Mouse (Mus musculus) stomach, embryonic 16.5 days (tissue): Measurements from ENCODE around the gene BC048507. TPM values are rescaled to one million over a fixed set of nuclear protein-coding genes. Genes with fewer than 3 reads are reported as not detected.
A peak's percentile ranks its signal among the peaks of the same experiment; 100 is the strongest.
"Not testable (repeated sequence)": the region's sequence is repeated elsewhere in the genome, so short reads cannot be mapped to it uniquely, and the experiment has no call there.

ENCODE experiments used
- ATAC-seq: fragments of 200-750 bp; cut with Nextera tagmentation; 2 replicates; pipeline ENCODE4 v1.8.0; 2017; ENCODE audit warnings: moderate number of reproducible peaks, moderate TSS enrichment; ENCODE audit not compliant: insufficient read depth, low FRiP score
- H3K27ac ChIP-seq: fragments of 300-500 bp; sonication (generic); 2 replicates; pipeline ENCODE4 v1.5.1; 2014; ENCODE audit warnings: low read length
- H3K27me3 ChIP-seq: fragments of 300-500 bp; sonication (generic); 2 replicates; pipeline ENCODE4 v1.6.1; 2014; ENCODE audit warnings: low read length, control low read depth, mixed read lengths; ENCODE audit not compliant: control insufficient read depth, insufficient read depth
- H3K36me3 ChIP-seq: fragments of 300-500 bp; sonication (generic); 2 replicates; pipeline ENCODE4 v1.6.1; 2014; ENCODE audit warnings: low read length; ENCODE audit not compliant: control insufficient read depth, insufficient read depth
- H3K4me1 ChIP-seq: fragments of 300-500 bp; sonication (generic); 2 replicates; pipeline ENCODE4 v1.6.1; 2014; ENCODE audit warnings: low read length, control low read depth, mixed read lengths; ENCODE audit not compliant: control insufficient read depth, insufficient read depth
- H3K4me2 ChIP-seq: fragments of 300-500 bp; sonication (generic); 2 replicates; pipeline ENCODE4 v1.6.1; 2014; ENCODE audit warnings: low read depth, low read length, mixed read lengths
- H3K4me3 ChIP-seq: fragments of 300-500 bp; sonication (generic); replicated peaks from 2 replicates; pipeline ENCODE4 v1.5.1; 2014; ENCODE audit warnings: mild to moderate bottlenecking, low read length
- H3K9ac ChIP-seq: fragments of 300-500 bp; sonication (generic); 2 replicates; pipeline ENCODE4 v1.6.1; 2014; ENCODE audit warnings: low read length
- H3K9me3 ChIP-seq: fragments of 300-500 bp; sonication (generic); replicated peaks from 2 replicates; pipeline ENCODE4 v1.6.1; 2016; ENCODE audit warnings: low read length, control low read depth; ENCODE audit not compliant: control insufficient read depth
- WGBS: fragments of 180-500 bp; shearing (Covaris S2); extraction: QIAGEN DNeasy Blood & Tissue Kit; methylation state at CpG from one replicate; pipeline ENCODE4 v1.1.7; 2014; 5-methylcytosine and 5-hydroxymethylcytosine counted together
- polyA plus RNA-seq: library from polyadenylated mRNA; unstranded; fragments of >200 nt; fragmentation: Nextera tagmentation; extraction: Ambion mirVana; gene quantifications from 2 replicates; pipeline ENCODE4 v1.2.1, GENCODE M21; 2015

The BC048507 gene
- polyA plus RNA-seq, 1 experiment from 2014 or later: not detected

DNA sequence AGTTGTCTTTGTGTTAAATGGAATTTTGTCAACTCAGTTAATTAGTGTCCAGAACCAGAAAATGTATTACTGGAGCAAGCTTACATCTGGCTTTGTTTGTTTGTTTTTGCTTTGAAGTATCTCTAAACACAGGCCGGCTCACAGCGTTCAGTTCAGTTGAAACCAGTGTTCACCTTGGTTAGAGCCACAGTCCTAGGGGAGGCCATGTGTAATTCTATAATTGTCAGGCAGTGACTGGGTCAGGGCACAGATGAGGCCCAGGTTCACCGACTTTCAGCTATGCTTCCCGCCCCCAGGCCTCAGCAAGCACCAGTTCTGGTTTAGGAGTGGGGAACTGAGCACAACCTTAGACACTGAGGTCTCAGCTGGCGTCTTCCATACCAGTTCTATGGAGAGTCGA lies 10.0 kb upstream of the BC048507 start:
- no peak overlapping the region for H3K27ac ChIP-seq
- no peaks in the 10 kb centered on the region for H3K36me3 ChIP-seq
- WGBS: 73% methylated on average over 6 of the region's 6 CpGs
- H3K4me2 ChIP-seq: no peak overlapping the region
- H3K9ac ChIP-seq: no peak overlapping the region
- no peak for ATAC-seq
- no peak overlapping the region for H3K4me3 ChIP-seq
- no peaks in the 10 kb centered on the region for H3K4me1 ChIP-seq
- H3K9me3 ChIP-seq: no peaks in the 10 kb centered on the region
- H3K27me3 ChIP-seq: no peaks in the 10 kb centered on the region

DNA sequence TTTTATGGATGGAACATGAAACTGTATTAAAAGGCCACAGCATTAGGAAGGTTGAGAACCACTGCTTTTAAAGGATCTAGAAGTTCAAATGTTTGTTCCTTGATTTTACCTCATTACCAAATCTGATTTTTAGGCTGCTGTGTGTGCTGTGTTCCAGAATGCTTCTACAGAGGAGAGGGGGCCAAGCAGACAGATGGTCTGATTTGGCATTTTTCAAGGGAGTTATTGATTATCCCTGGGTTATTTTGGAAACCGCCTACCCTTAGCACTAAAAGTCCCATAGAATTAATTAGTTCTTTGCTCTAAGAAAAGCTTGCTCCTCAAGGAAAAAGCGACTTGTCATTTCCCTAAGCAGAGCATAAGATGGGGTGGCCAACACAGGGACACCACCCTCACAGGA lies 9.1 kb upstream of the BC048507 start:
- Histone ChIP-seq H3K27ac (no peak overlapping the region), H3K36me3 (no peaks in the 10 kb centered on the region), H3K9me3 (no peaks in the 10 kb centered on the region), H3K4me3 (no peak overlapping the region), H3K4me1 (no peaks in the 10 kb centered on the region), H3K4me2 (no peak overlapping the region), H3K9ac (no peak overlapping the region), H3K27me3 (no peaks in the 10 kb centered on the region)
- ATAC-seq: no peak
- WGBS: 76% methylated on average over 2 of the region's 2 CpGs

DNA sequence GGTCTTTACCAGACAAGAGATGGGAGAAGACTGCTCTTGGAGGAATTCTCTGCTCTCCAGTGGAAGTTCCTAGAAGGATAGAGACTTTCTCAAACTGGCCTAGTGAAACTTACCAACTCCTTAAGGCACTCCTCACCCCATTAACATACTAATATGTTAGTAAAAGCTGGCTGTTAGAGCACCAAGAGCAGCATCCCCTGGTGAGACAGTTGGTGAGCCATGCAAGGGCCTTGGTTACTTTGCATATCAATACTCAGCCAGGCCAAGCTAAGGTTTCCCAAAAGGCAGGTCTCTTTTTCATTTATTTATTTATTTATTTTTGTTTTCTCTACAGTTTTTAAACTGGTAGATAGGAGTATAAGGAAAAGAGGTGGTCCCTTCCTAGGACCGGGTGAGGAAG lies 5.8 kb upstream of the BC048507 start:
- Histone ChIP-seq H3K9ac (no peak overlapping the region), H3K4me3 (no peak overlapping the region), H3K36me3 (no peaks in the 10 kb centered on the region), H3K27ac (no peak overlapping the region), H3K27me3 (no peaks in the 10 kb centered on the region), H3K4me2 (no peak overlapping the region), H3K4me1 (no peaks in the 10 kb centered on the region), H3K9me3 (no peaks in the 10 kb centered on the region)
- no peak for ATAC-seq
- 13% methylated on average over 1 of the region's 1 CpGs for WGBS

DNA sequence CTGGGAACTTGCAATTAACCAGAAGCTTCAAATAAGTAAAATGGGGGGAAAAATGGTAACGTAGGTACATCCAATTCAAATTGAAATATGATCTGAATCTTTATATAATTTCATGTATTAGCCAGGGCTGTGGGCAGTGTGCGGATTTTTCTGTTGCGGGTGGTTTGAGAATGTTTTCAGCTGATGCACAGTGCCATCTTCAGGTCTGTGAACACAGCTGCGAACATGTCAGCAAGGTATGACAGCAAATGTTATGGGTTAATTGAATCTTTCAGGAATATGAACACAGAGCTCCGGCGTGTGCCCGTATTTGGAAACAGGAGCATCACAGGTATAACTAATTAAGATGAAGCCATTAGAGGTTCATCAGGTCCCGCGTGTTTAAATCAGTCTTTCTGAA lies 618 bp upstream of the BC048507 start:
- no peak for ATAC-seq
- H3K4me3 ChIP-seq: no peak overlapping the region
- H3K36me3 ChIP-seq: no peaks in the 10 kb centered on the region
- WGBS: 75% methylated on average over 9 of the region's 9 CpGs
- no peak overlapping the region for H3K4me2 ChIP-seq
- no peaks in the 10 kb centered on the region for H3K4me1 ChIP-seq
- H3K27me3 ChIP-seq: no peaks in the 10 kb centered on the region
- H3K9me3 ChIP-seq: no peaks in the 10 kb centered on the region
- no peak overlapping the region for H3K9ac ChIP-seq
- H3K27ac ChIP-seq: no peak overlapping the region

DNA sequence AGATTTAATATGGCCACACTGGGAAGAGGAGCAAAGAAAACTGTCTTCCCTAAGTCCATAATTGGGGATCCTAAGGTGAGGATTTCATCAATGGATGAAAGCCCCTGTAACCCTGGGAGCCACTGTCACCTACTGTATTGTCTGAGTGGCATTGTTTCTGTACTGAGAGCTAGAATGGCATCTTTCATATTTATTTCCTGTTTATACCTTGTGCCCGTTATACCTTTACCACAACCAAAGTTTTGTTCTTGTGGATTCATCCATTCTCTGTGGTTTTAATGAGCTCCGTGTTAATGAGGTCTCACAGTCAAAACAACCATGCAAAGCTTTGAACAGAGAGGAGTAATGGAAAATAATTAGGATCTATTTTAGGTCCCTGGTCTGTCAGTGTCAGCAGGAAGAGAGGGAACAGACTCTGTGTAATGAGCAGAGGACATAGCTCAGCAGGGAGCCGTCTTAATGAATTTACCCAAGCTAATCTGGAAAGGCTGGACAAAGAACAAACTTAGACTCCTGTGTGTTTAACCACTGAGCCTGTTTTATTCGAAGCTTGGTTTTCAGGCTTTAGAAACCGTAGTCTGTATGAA lies 1.7 kb downstream of the BC048507 start:
- no peak overlapping the region for H3K27ac ChIP-seq
- no peak for ATAC-seq
- WGBS: 53% methylated on average over 5 of the region's 5 CpGs
- no peak overlapping the region for H3K9ac ChIP-seq
- no peaks in the 10 kb centered on the region for H3K4me1 ChIP-seq
- H3K4me2 ChIP-seq: no peak overlapping the region
- H3K9me3 ChIP-seq: no peaks in the 10 kb centered on the region
- H3K36me3 ChIP-seq: no peaks in the 10 kb centered on the region
- no peak overlapping the region for H3K4me3 ChIP-seq
- no peaks in the 10 kb centered on the region for H3K27me3 ChIP-seq

DNA sequence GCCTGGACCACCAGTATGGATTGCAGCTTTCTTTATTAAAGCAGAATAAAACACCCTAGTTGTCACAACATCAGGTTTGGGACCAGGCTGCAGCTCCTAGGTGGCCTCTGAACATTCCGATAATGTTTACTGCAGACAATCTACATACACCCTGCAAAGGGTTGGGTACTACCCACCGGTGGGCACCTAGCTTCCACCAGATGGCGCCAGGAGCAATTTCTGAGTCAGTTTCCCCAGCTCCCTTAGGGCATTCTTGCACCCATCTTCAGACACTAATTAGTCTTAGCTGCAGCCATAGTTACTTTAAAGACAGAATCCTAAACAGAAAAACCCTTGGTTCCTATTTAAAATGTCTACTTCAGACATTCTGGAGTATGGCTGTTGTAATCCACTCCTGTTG lies 4.8 kb downstream of the BC048507 start:
- no peak overlapping the region for H3K4me2 ChIP-seq
- no peaks in the 10 kb centered on the region for H3K4me1 ChIP-seq
- no peaks in the 10 kb centered on the region for H3K27me3 ChIP-seq
- H3K27ac ChIP-seq: no peak overlapping the region
- no peak for ATAC-seq
- no peaks in the 10 kb centered on the region for H3K9me3 ChIP-seq
- WGBS: 21% methylated on average over 3 of the region's 3 CpGs
- no peak overlapping the region for H3K9ac ChIP-seq
- H3K4me3 ChIP-seq: no peak overlapping the region
- H3K36me3 ChIP-seq: no peaks in the 10 kb centered on the region

DNA sequence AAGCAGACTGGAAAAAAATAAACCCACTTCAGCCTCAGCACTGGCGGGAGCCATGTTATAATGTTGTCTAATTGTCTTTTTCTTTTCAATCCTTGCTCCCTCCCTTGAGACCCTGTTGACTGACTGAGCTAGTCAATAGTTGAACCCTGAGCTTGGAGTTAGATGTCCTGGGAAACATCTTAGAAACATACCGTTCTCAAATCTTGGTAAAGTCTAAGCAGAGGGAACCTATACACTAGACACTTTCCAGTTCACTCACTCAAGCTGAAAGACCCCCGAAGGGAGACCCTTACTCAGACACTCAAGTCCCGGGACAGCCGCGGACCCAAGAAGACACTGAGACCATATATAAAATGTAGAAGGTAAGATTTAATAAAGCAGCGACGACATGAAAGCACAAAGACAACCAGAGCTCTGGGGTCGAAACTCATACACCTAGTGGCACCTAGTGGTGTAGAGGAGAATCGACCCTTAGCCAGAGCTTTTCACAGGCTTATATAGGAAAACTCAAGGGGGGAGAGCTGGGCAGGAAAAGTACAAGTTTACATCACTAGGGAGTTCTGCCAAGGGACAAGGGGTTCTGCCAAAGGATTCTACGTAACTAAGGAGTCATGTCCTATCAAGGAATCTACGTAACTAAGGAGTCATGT lies 13.0 kb downstream of the BC048507 start:
- WGBS: 28% methylated on average over 6 of the region's 12 CpGs

DNA sequence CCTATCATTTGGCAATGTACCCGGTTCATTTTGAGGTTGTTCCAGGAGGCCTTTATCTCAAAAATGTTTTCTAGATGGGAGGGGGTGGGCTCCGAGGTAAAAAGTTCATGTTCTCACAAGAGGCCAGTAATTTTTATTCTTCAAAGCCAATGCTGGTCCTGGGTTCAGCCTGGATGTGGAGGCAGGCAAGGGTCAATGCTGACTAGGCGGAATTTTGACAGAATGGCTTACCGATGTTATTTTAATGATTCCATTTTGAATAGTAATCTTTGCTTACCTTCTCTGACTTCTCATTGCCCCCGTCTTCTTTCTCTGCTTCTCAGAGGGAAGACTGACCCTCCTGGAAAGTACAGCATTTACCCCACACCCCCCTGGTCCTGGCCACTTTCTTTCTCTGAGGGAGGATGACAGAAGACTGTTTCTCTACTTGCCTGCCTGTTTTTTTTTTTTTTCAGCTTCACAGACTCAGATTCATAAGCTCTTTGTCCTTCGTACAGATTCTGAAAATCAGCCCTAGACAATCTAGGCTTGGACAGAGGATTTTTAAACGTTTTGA lies 13.7 kb downstream of the BC048507 start:
- no peaks in the 10 kb centered on the region for H3K27me3 ChIP-seq
- H3K4me1 ChIP-seq: no peaks in the 10 kb centered on the region
- 47% methylated on average over 6 of the region's 7 CpGs for WGBS
- no peaks in the 10 kb centered on the region for H3K9me3 ChIP-seq
- H3K9ac ChIP-seq: no peak overlapping the region
- H3K27ac ChIP-seq: no peak overlapping the region
- H3K4me3 ChIP-seq: no peak overlapping the region
- no peaks in the 10 kb centered on the region for H3K36me3 ChIP-seq
- no peak overlapping the region for H3K4me2 ChIP-seq
- no peak for ATAC-seq

More for the DNA sequence above, 13.0 kb downstream of the BC048507 start:
- H3K9me3 ChIP-seq, H3K27ac ChIP-seq, H3K27me3 ChIP-seq, H3K9ac ChIP-seq, H3K4me1 ChIP-seq, H3K36me3 ChIP-seq, ATAC-seq, H3K4me3 ChIP-seq: not testable (repeated sequence)
- H3K4me2 ChIP-seq: peak overlapping the region; percentile 27; the same call in 1 of the 2 replicates

DNA sequence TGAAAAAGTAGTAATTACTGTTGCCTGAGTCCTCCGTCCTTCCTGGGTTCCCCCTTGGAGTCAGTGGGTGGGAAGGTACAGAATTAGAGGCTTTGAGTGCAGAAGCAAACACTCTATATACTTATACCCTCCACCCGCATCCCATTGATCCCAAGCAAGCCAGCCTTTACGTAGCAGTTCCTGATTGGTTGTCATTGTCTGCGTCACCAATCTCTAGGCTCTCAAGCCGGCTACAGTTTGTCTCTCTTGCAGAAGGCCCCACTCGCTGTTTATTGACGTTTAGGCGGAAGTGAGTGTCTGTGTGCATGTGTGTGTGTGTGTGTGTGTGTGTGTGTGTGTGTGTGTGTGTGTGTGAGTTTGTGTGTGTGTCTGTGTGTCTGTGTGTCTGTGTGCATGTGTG lies 20.8 kb downstream of the BC048507 start:
- Histone ChIP-seq H3K4me3 (no peak overlapping the region), H3K4me2 (no peak overlapping the region), H3K36me3 (no peaks in the 10 kb centered on the region), H3K9ac (no peak overlapping the region), H3K27me3 (no peaks in the 10 kb centered on the region), H3K9me3 (no peaks in the 10 kb centered on the region), H3K4me1 (no peaks in the 10 kb centered on the region), H3K27ac (no peak overlapping the region)
- ATAC-seq: no peak
- WGBS: 91% methylated on average over 8 of the region's 8 CpGs
